21 mouse cellular contexts compared by ENCODE assay signal in genomic region chr3:131327189-131327588, GRCm38 (mm10). TPM values are rescaled to one million over a fixed set of nuclear protein-coding genes. Genes with fewer than 3 reads are reported as not detected.
A peak's percentile ranks its signal among the peaks of the same experiment; 100 is the strongest.
DNase-seq lines count a peak whose midpoint lies in the region; ATAC-seq and TF ChIP-seq lines count a peak whose summit lies in the region.
"Had no signal": no experiment of that assay in that cellular context is flagged by ENCODE, and none has a peak within 500 bp of the region (broad histone marks: within the 10 kb centered on the region; RNA-seq: fewer than 3 reads in every experiment).

No protein-coding gene starts in this region.

- H3K9ac ChIP-seq in liver, postnatal 0 days (replicated peaks), result no peak overlapping the region
- H3K9ac ChIP-seq in midbrain, embryonic 11.5 days (ENCODE audit: low read length), result no peak overlapping the region
- H3K9ac ChIP-seq in midbrain, embryonic 15.5 days, result no peak overlapping the region
- no peak overlapping the region for H3K9ac ChIP-seq in midbrain, embryonic 16.5 days (ENCODE audit: low read depth, low read length)

- TF ChIP-seq EP300 in liver, postnatal 0 days (IDR thresholded peaks at IDR 0.05; ENCODE audit: low read depth), result no peak

- no peak for DNase-seq in liver, postnatal 0 days
- DNase-seq in liver, result no peak
- DNase-seq in midbrain, embryonic 11.5 days (ENCODE audit: low spot score, missing footprints), result peak; percentile 61
- no peak for DNase-seq in midbrain, embryonic 10.5 days (ENCODE audit: low spot score)
- DNase-seq in retina, postnatal 1 day, result peak; percentile 15
- DNase-seq in retina, embryonic 14.5 days (ENCODE audit: low spot score), result no peak
- DNase-seq: adrenal gland, adult 2 months; adrenal gland, adult 8-10 months; adrenal gland, postnatal 10 days; adrenal gland, postnatal 14 days; adrenal gland, postnatal 25 days; B cell, adult 2 months; cerebellum, adult 11 months; cerebellum, adult 11-12 months had no signal

- no peak overlapping the region for H3K4me3 ChIP-seq in liver, postnatal 0 days (ENCODE audit: low read depth, low read length)
- no peak overlapping the region for H3K4me3 ChIP-seq in midbrain, embryonic 11.5 days (ENCODE audit: low read depth, low read length)
- no peak overlapping the region for H3K4me3 ChIP-seq in midbrain, embryonic 15.5 days
- no peak overlapping the region for H3K4me3 ChIP-seq in midbrain, embryonic 16.5 days (ENCODE audit: low read depth, low read length)
- no peak overlapping the region for H3K4me3 ChIP-seq in midbrain, embryonic 10.5 days

- ATAC-seq in liver, postnatal 0 days, result peak; percentile 70
- no peak for ATAC-seq in midbrain, embryonic 11.5 days (ENCODE audit: low FRiP score)
- no peak for ATAC-seq in midbrain, embryonic 15.5 days (replicated peaks)
- 0 out of 2 replicates have a peak, but pooled peaks have one; percentile 12 for ATAC-seq in midbrain, embryonic 16.5 days
- ATAC-seq: activated CD4-positive, CD25-positive, alpha-beta regulatory T cell, adult 4 months; CD4-positive, CD25-positive, alpha-beta regulatory T cell, adult 4 months; Patski had no signal

- TF ChIP-seq CTCF in liver, postnatal 0 days (IDR thresholded peaks at IDR 0.05; ENCODE audit: low read depth), result no peak

- H3K36me3 ChIP-seq in liver, postnatal 0 days (replicated peaks; ENCODE audit: insufficient read depth, low read length), result peaks cover 31% of the 10 kb centered on the region; the same call in 1 of the 2 replicates
- H3K36me3 ChIP-seq in midbrain, embryonic 11.5 days (ENCODE audit: control insufficient read depth, insufficient read depth, low read length), result no peaks in the 10 kb centered on the region
- no peaks in the 10 kb centered on the region for H3K36me3 ChIP-seq in midbrain, embryonic 15.5 days (replicated peaks)
- no peaks in the 10 kb centered on the region for H3K36me3 ChIP-seq in midbrain, embryonic 16.5 days (ENCODE audit: control insufficient read depth, insufficient read depth, low read length)
- H3K36me3 ChIP-seq in midbrain, embryonic 10.5 days, result no peaks in the 10 kb centered on the region
- H3K36me3 ChIP-seq: G1E had no signal

- peaks cover 7% of the 10 kb centered on the region for H3K9me3 ChIP-seq in liver, postnatal 0 days (ENCODE audit: low read length)
- no peaks in the 10 kb centered on the region for H3K9me3 ChIP-seq in midbrain, embryonic 11.5 days (ENCODE audit: control insufficient read depth, low read length)
- H3K9me3 ChIP-seq in midbrain, embryonic 15.5 days, result no peaks in the 10 kb centered on the region
- no peaks in the 10 kb centered on the region for H3K9me3 ChIP-seq in midbrain, embryonic 16.5 days (replicated peaks; ENCODE audit: control insufficient read depth, low read length, poor library complexity, severe bottlenecking)
- no peaks in the 10 kb centered on the region for H3K9me3 ChIP-seq in midbrain, embryonic 10.5 days (replicated peaks)

- WGBS in liver, postnatal 0 days (ENCODE audit: insufficient replicate concordance), result 56% methylated on average over 7 of the region's 7 CpGs
- WGBS in midbrain, embryonic 11.5 days, result 63% methylated on average over 7 of the region's 7 CpGs
- 57% methylated on average over 7 of the region's 7 CpGs for WGBS in midbrain, embryonic 15.5 days
- WGBS in midbrain, embryonic 16.5 days, result 48% methylated on average over 7 of the region's 7 CpGs
- WGBS in midbrain, embryonic 10.5 days, result 78% methylated on average over 7 of the region's 7 CpGs

- no peaks in the 10 kb centered on the region for H3K27me3 ChIP-seq in liver, postnatal 0 days (ENCODE audit: insufficient read depth, low read length)
- no peaks in the 10 kb centered on the region for H3K27me3 ChIP-seq in midbrain, embryonic 11.5 days (ENCODE audit: control insufficient read depth, insufficient read depth, low read length)
- no peaks in the 10 kb centered on the region for H3K27me3 ChIP-seq in midbrain, embryonic 15.5 days (replicated peaks)
- no peaks in the 10 kb centered on the region for H3K27me3 ChIP-seq in midbrain, embryonic 16.5 days (ENCODE audit: control insufficient read depth, insufficient read depth, low read depth, low read length)
- H3K27me3 ChIP-seq in midbrain, embryonic 10.5 days (ENCODE audit: low read depth, poor library complexity, severe bottlenecking), result no peaks in the 10 kb centered on the region
- H3K27me3 ChIP-seq: CH12.LX, Patski had no signal

- no peak overlapping the region for H3K27ac ChIP-seq in liver, postnatal 0 days (ENCODE audit: low read depth)
- H3K27ac ChIP-seq in midbrain, embryonic 11.5 days (ENCODE audit: low read depth, low read length), result no peak overlapping the region
- no peak overlapping the region for H3K27ac ChIP-seq in midbrain, embryonic 15.5 days
- H3K27ac ChIP-seq in midbrain, embryonic 16.5 days (ENCODE audit: low read length), result no peak overlapping the region
- H3K27ac ChIP-seq in midbrain, embryonic 10.5 days (replicated peaks), result no peak overlapping the region

- no peak overlapping the region for H3K4me2 ChIP-seq in liver, postnatal 0 days (ENCODE audit: low read depth, low read length)
- H3K4me2 ChIP-seq in midbrain, embryonic 11.5 days, result no peak overlapping the region
- no peak overlapping the region for H3K4me2 ChIP-seq in midbrain, embryonic 15.5 days
- no peak overlapping the region for H3K4me2 ChIP-seq in midbrain, embryonic 16.5 days (ENCODE audit: low read length)

- H3K4me1 ChIP-seq in liver, postnatal 0 days (ENCODE audit: insufficient read depth), result 0 out of 2 replicates have a peak, but pooled peaks cover 2% of the 10 kb centered on the region
- H3K4me1 ChIP-seq in midbrain, embryonic 11.5 days (ENCODE audit: control insufficient read depth, insufficient read depth, low read length), result no peaks in the 10 kb centered on the region
- H3K4me1 ChIP-seq in midbrain, embryonic 15.5 days, result no peaks in the 10 kb centered on the region
- H3K4me1 ChIP-seq in midbrain, embryonic 16.5 days (ENCODE audit: control insufficient read depth, insufficient read depth, low read length), result no peaks in the 10 kb centered on the region
- H3K4me1 ChIP-seq in midbrain, embryonic 10.5 days, result no peaks in the 10 kb centered on the region

RNA-seq across cellular contexts. Expression of gene Cyp2u1, which starts 24.2 kb away (rescaled TPM):
- 1.2 and 1.4 TPM in 2 replicates for polyA plus RNA-seq in liver, postnatal 0 days (2015; fragmentation: Nextera tagmentation; extraction: Ambion mirVana)
- 1.1 and 1.9 TPM in 2 replicates for polyA plus RNA-seq in midbrain, embryonic 11.5 days (2014; fragmentation: Nextera tagmentation; extraction: Ambion mirVana)
- polyA plus RNA-seq in midbrain, embryonic 15.5 days (2015; fragmentation: Nextera tagmentation; extraction: Ambion mirVana), result 7.3 and 8.1 TPM in 2 replicates
- 7.7 and 8.1 TPM in 2 replicates for polyA plus RNA-seq in midbrain, embryonic 16.5 days (2015; fragmentation: Nextera tagmentation; extraction: Ambion mirVana)
- polyA plus RNA-seq in midbrain, embryonic 10.5 days (2016; fragmentation: Nextera tagmentation; extraction: Ambion mirVana), result 1.2 and 1.8 TPM in 2 replicates
- polyA plus RNA-seq: G1E had no signal

RNA-seq across cellular contexts. Expression of gene Hadh, which starts 55.3 kb away (rescaled TPM):
- 279 and 305 TPM in 2 replicates for polyA plus RNA-seq in liver, postnatal 0 days (2015; fragmentation: Nextera tagmentation; extraction: Ambion mirVana)
- 66.5 and 71.6 TPM in 2 replicates for polyA plus RNA-seq in midbrain, embryonic 11.5 days (2014; fragmentation: Nextera tagmentation; extraction: Ambion mirVana)
- 20.8 and 21.1 TPM in 2 replicates for polyA plus RNA-seq in midbrain, embryonic 15.5 days (2015; fragmentation: Nextera tagmentation; extraction: Ambion mirVana)
- 19.1 and 19.7 TPM in 2 replicates for polyA plus RNA-seq in midbrain, embryonic 16.5 days (2015; fragmentation: Nextera tagmentation; extraction: Ambion mirVana)
- 78.5 and 79.3 TPM in 2 replicates for polyA plus RNA-seq in midbrain, embryonic 10.5 days (2016; fragmentation: Nextera tagmentation; extraction: Ambion mirVana)

Comparison
In these comparisons a context has a peak if more than half of its experiments do, and no peak if none do; other contexts are left out.
1. ATAC-seq: peak in liver, postnatal 0 days (single experiment) and midbrain, embryonic 16.5 days (single experiment); none in midbrain, embryonic 11.5 days (single experiment) and midbrain, embryonic 15.5 days (single experiment).
2. DNase-seq: peak in midbrain, embryonic 11.5 days (single experiment) and retina, postnatal 1 day (single experiment); none in liver, postnatal 0 days (single experiment), liver (single experiment), midbrain, embryonic 10.5 days (single experiment) and retina, embryonic 14.5 days (single experiment).